Mouse (Mus musculus): ENCODE results near the gene Gast. TPM values are rescaled to one million over a fixed set of nuclear protein-coding genes. Genes with fewer than 3 reads are reported as not detected.
A peak's percentile ranks its signal among the peaks of the same experiment; 100 is the strongest.

Gast gene
- polyA plus RNA-seq (2016; fragmentation: Nextera tagmentation; extraction: Ambion mirVana), result not detected in 2 replicates

- WGBS, result 82% methylated on average over 6 of the region's 6 CpGs
- no peak within 1 kb of the TSS for H3K4me3 ChIP-seq
- no peak for ATAC-seq (ENCODE audit: insufficient number of reproducible peaks, insufficient read depth, low FRiP score, low TSS enrichment)
- no peaks in the 10 kb centered on the region for H3K36me3 ChIP-seq
- peaks cover 9% of the 10 kb centered on the region; the same call in 1 of the 2 replicates for H3K4me1 ChIP-seq
- H3K9ac ChIP-seq, result no peak within 1 kb of the TSS
- H3K27ac ChIP-seq, result no peak within 1 kb of the TSS
- H3K27me3 ChIP-seq, result no peaks in the 10 kb centered on the region
- H3K9me3 ChIP-seq, result no peaks in the 10 kb centered on the region
- H3K4me2 ChIP-seq (replicated peaks), result no peak within 1 kb of the TSS
Observed at GRCm38 (mm10) chr11:100333944-100334457, at the start of gene Gast. TSS of gene Gast (plus strand) at chr11:100334407.

- Histone ChIP-seq H3K9me3 (no peaks in the 10 kb centered on the region), H3K27ac (no peak overlapping the region), H3K4me3 (no peak overlapping the region), H3K9ac (no peak overlapping the region), H3K4me2 (replicated peaks) (no peak overlapping the region), H3K36me3 (no peaks in the 10 kb centered on the region), H3K4me1 (0 out of 2 replicates have a peak, but pooled peaks cover under 1% of the 10 kb centered on the region), H3K27me3 (0 out of 2 replicates have a peak, but pooled peaks cover 3% of the 10 kb centered on the region)
- no peak for ATAC-seq (ENCODE audit: insufficient number of reproducible peaks, insufficient read depth, low FRiP score, low TSS enrichment)
- WGBS, result 71% methylated on average over 4 of the region's 4 CpGs
Observed at GRCm38 (mm10) chr11:100284988-100285387, 49.2 kb upstream of the Gast start.

- no peaks in the 10 kb centered on the region for H3K9me3 ChIP-seq
- H3K36me3 ChIP-seq, result no peaks in the 10 kb centered on the region
- peaks cover 6% of the 10 kb centered on the region; the same call in 1 of the 2 replicates for H3K4me1 ChIP-seq
- H3K9ac ChIP-seq, result no peak overlapping the region
- WGBS, result 43% methylated on average over 10 of the region's 10 CpGs
- H3K27ac ChIP-seq, result peak overlapping the region; percentile 72
- peak; percentile 48; the same call in 1 of the 2 replicates for ATAC-seq (ENCODE audit: insufficient number of reproducible peaks, insufficient read depth, low FRiP score, low TSS enrichment)
- no peak overlapping the region for H3K4me3 ChIP-seq
- 0 out of 2 replicates have a peak, but pooled peaks cover 3% of the 10 kb centered on the region for H3K27me3 ChIP-seq
- H3K4me2 ChIP-seq (replicated peaks), result no peak overlapping the region
Observed at GRCm38 (mm10) chr11:100287024-100287423, 47.2 kb upstream of the Gast start.

- Histone ChIP-seq H3K4me1 (peaks cover 6% of the 10 kb centered on the region; the same call in 1 of the 2 replicates), H3K4me2 (replicated peaks) (no peak overlapping the region), H3K27ac (no peak overlapping the region), H3K4me3 (no peak overlapping the region), H3K9me3 (no peaks in the 10 kb centered on the region), H3K36me3 (no peaks in the 10 kb centered on the region), H3K9ac (no peak overlapping the region), H3K27me3 (0 out of 2 replicates have a peak, but pooled peaks cover 3% of the 10 kb centered on the region)
- WGBS, result 87% methylated on average over 6 of the region's 6 CpGs
- ATAC-seq (ENCODE audit: insufficient number of reproducible peaks, insufficient read depth, low FRiP score, low TSS enrichment), result no peak
Observed at GRCm38 (mm10) chr11:100288942-100289341, 45.3 kb upstream of the Gast start.

GRCm38 (mm10) chr11:100290235-100290634, 44.0 kb upstream of the Gast start:
- WGBS, result 46% methylated on average over 5 of the region's 5 CpGs
- Histone ChIP-seq H3K4me1 (peaks cover 6% of the 10 kb centered on the region; the same call in 1 of the 2 replicates), H3K4me2 (replicated peaks) (no peak overlapping the region), H3K36me3 (no peaks in the 10 kb centered on the region), H3K4me3 (no peak overlapping the region), H3K27me3 (0 out of 2 replicates have a peak, but pooled peaks cover 3% of the 10 kb centered on the region), H3K9me3 (no peaks in the 10 kb centered on the region), H3K9ac (no peak overlapping the region), H3K27ac (0 out of 2 replicates have a peak overlapping the region, but pooled peaks have one; percentile 25)
- ATAC-seq (ENCODE audit: insufficient number of reproducible peaks, insufficient read depth, low FRiP score, low TSS enrichment), result no peak

GRCm38 (mm10) chr11:100292884-100293283, 41.3 kb upstream of the Gast start:
- Histone ChIP-seq H3K27me3 (0 out of 2 replicates have a peak, but pooled peaks cover 3% of the 10 kb centered on the region), H3K4me2 (replicated peaks) (no peak overlapping the region), H3K36me3 (no peaks in the 10 kb centered on the region), H3K9me3 (no peaks in the 10 kb centered on the region), H3K27ac (no peak overlapping the region), H3K9ac (no peak overlapping the region), H3K4me3 (no peak overlapping the region), H3K4me1 (peaks cover 6% of the 10 kb centered on the region; the same call in 1 of the 2 replicates)
- 63% methylated on average over 6 of the region's 6 CpGs for WGBS
- no peak for ATAC-seq (ENCODE audit: insufficient number of reproducible peaks, insufficient read depth, low FRiP score, low TSS enrichment)

GRCm38 (mm10) chr11:100295308-100295707, 38.9 kb upstream of the Gast start:
- ATAC-seq (ENCODE audit: insufficient number of reproducible peaks, insufficient read depth, low FRiP score, low TSS enrichment), result no peak
- peaks cover 2% of the 10 kb centered on the region; the same call in 1 of the 2 replicates for H3K4me1 ChIP-seq
- no peaks in the 10 kb centered on the region for H3K27me3 ChIP-seq
- no peaks in the 10 kb centered on the region for H3K9me3 ChIP-seq
- H3K27ac ChIP-seq, result no peak overlapping the region
- H3K9ac ChIP-seq, result no peak overlapping the region
- no peak overlapping the region for H3K4me3 ChIP-seq
- 3% methylated on average over 10 of the region's 10 CpGs for WGBS
- no peak overlapping the region for H3K4me2 ChIP-seq (replicated peaks)
- no peaks in the 10 kb centered on the region for H3K36me3 ChIP-seq

GRCm38 (mm10) chr11:100297801-100298200, 36.4 kb upstream of the Gast start:
- Histone ChIP-seq H3K36me3 (no peaks in the 10 kb centered on the region), H3K4me3 (no peak overlapping the region), H3K9me3 (no peaks in the 10 kb centered on the region), H3K27me3 (no peaks in the 10 kb centered on the region), H3K4me2 (replicated peaks) (peak overlapping the region; percentile 38), H3K9ac (no peak overlapping the region), H3K4me1 (no peaks in the 10 kb centered on the region), H3K27ac (no peak overlapping the region)
- WGBS, result 43% methylated on average over 5 of the region's 5 CpGs
- no peak for ATAC-seq (ENCODE audit: insufficient number of reproducible peaks, insufficient read depth, low FRiP score, low TSS enrichment)

GRCm38 (mm10) chr11:100298274-100299036, 35.8 kb upstream of the Gast start:
- H3K4me3 ChIP-seq, result no peak overlapping the region
- no peaks in the 10 kb centered on the region for H3K4me1 ChIP-seq
- H3K4me2 ChIP-seq (replicated peaks), result peak overlapping the region; percentile 38
- no peaks in the 10 kb centered on the region for H3K36me3 ChIP-seq
- no peaks in the 10 kb centered on the region for H3K27me3 ChIP-seq
- WGBS, result 21% methylated on average over 18 of the region's 18 CpGs
- H3K9me3 ChIP-seq, result no peaks in the 10 kb centered on the region
- H3K27ac ChIP-seq, result no peak overlapping the region
- peak; percentile 58; the same call in 1 of the 2 replicates for ATAC-seq (ENCODE audit: insufficient number of reproducible peaks, insufficient read depth, low FRiP score, low TSS enrichment)
- no peak overlapping the region for H3K9ac ChIP-seq

- WGBS, result 11% methylated on average over 5 of the region's 5 CpGs
- ATAC-seq (ENCODE audit: insufficient number of reproducible peaks, insufficient read depth, low FRiP score, low TSS enrichment), result no peak
- Histone ChIP-seq H3K4me2 (replicated peaks) (no peak overlapping the region), H3K4me3 (no peak overlapping the region), H3K27ac (no peak overlapping the region), H3K9ac (no peak overlapping the region), H3K9me3 (no peaks in the 10 kb centered on the region), H3K4me1 (no peaks in the 10 kb centered on the region), H3K27me3 (no peaks in the 10 kb centered on the region), H3K36me3 (no peaks in the 10 kb centered on the region)
Observed at GRCm38 (mm10) chr11:100300293-100300692, 33.9 kb upstream of the Gast start.

- Histone ChIP-seq H3K9ac (no peak overlapping the region), H3K36me3 (no peaks in the 10 kb centered on the region), H3K4me3 (no peak overlapping the region), H3K27me3 (no peaks in the 10 kb centered on the region), H3K4me2 (replicated peaks) (no peak overlapping the region), H3K4me1 (no peaks in the 10 kb centered on the region), H3K9me3 (no peaks in the 10 kb centered on the region), H3K27ac (no peak overlapping the region)
- WGBS, result 86% methylated on average over 5 of the region's 5 CpGs
- no peak for ATAC-seq (ENCODE audit: insufficient number of reproducible peaks, insufficient read depth, low FRiP score, low TSS enrichment)
Observed at GRCm38 (mm10) chr11:100301292-100301691, 32.9 kb upstream of the Gast start.

GRCm38 (mm10) chr11:100307900-100308299, 26.3 kb upstream of the Gast start:
- no peaks in the 10 kb centered on the region for H3K27me3 ChIP-seq
- no peaks in the 10 kb centered on the region for H3K9me3 ChIP-seq
- no peak for ATAC-seq (ENCODE audit: insufficient number of reproducible peaks, insufficient read depth, low FRiP score, low TSS enrichment)
- 95% methylated on average over 5 of the region's 5 CpGs for WGBS
- no peak overlapping the region for H3K4me2 ChIP-seq (replicated peaks)
- no peak overlapping the region for H3K27ac ChIP-seq
- no peaks in the 10 kb centered on the region for H3K4me1 ChIP-seq
- no peak overlapping the region for H3K4me3 ChIP-seq
- H3K9ac ChIP-seq, result no peak overlapping the region
- H3K36me3 ChIP-seq, result no peaks in the 10 kb centered on the region
